Mouse (Mus musculus) fibroblast of lung, adult 2 months (primary cell): ENCODE data around the gene Atp11b.

Experiments used
- DNase-seq: peaks from one replicate; pipeline ENCODE4 v3.0.0-alpha.2; 2011; ENCODE audit warnings: low read depth

Gene Atp11b

GRCm38 (mm10) chr3:35779748-35780147 is 25.8 kb downstream of the Atp11b start:
- no peak for DNase-seq

GRCm38 (mm10) chr3:35802040-35802439 is 48.1 kb downstream of the Atp11b start:
- DNase-seq = no peak

GRCm38 (mm10) chr3:35819887-35820286 is 66.0 kb downstream of the Atp11b start:
- no peak for DNase-seq

- no peak for DNase-seq
Observed at GRCm38 (mm10) chr3:35822036-35822435, 68.1 kb downstream of the Atp11b start.

- DNase-seq = no peak
Observed at GRCm38 (mm10) chr3:35849326-35849725, 95.4 kb downstream of the Atp11b start.

- no peak for DNase-seq
Observed at GRCm38 (mm10) chr3:35883267-35883666, 129.4 kb downstream of the Atp11b start.

GRCm38 (mm10) chr3:35889531-35889930 is 135.6 kb downstream of the Atp11b start:
- DNase-seq = no peak

- DNase-seq = no peak
Observed at GRCm38 (mm10) chr3:35891123-35891522, 137.2 kb downstream of the Atp11b start.

- DNase-seq = no peak
Observed at GRCm38 (mm10) chr3:35893156-35893555, 139.2 kb downstream of the Atp11b start.

- DNase-seq = no peak
Observed at GRCm38 (mm10) chr3:35897900-35898299, 144.0 kb downstream of the Atp11b start.

- DNase-seq = no peak
Observed at GRCm38 (mm10) chr3:35899109-35899508, 145.2 kb downstream of the Atp11b start.

- no peak for DNase-seq
Observed at GRCm38 (mm10) chr3:35900555-35901204, 146.8 kb downstream of the Atp11b start.
